Mouse (Mus musculus): ENCODE measurements around the gene Ptma. TPM values are rescaled to one million over a fixed set of nuclear protein-coding genes. Genes with fewer than 3 reads are reported as not detected.
A peak's percentile ranks its signal among the peaks of the same experiment; 100 is the strongest.
"Not testable (repeated sequence)": the region's sequence is repeated elsewhere in the genome, so short reads cannot be mapped to it uniquely, and the experiment has no call there.

Gene Ptma
- polyA plus RNA-seq, 2 experiments: 993 to 1,286 TPM

- Histone ChIP-seq H3K9ac (replicated peaks) (peak overlapping the region; percentile 28), H3K4me2 (ENCODE audit: low read depth) (peak overlapping the region; percentile 56)
- peak; percentile 48; the same call in 1 of the 2 replicates for ATAC-seq (ENCODE audit: insufficient read depth)
Measured at GRCm38 (mm10) chr1:86480735-86481447, 45.6 kb upstream of the Ptma start.

GRCm38 (mm10) chr1:86481468-86481867, 45.1 kb upstream of the Ptma start:
- Histone ChIP-seq H3K9ac (replicated peaks) (no peak overlapping the region; the same call in 1 of the 2 replicates), H3K27ac (peak overlapping the region; percentile 96), H3K27me3 (ENCODE audit: control insufficient read depth, insufficient read depth, low read length) (no peaks in the 10 kb centered on the region), H3K4me3 (ENCODE audit: insufficient read depth in 1 of 2, low read depth in 2 of 2, low read length in 2 of 2) (no peak overlapping the region), H3K4me2 (ENCODE audit: low read depth) (no peak overlapping the region), H3K9me3 (ENCODE audit: control insufficient read depth, low read length) (no peaks in the 10 kb centered on the region), H3K36me3 (replicated peaks; ENCODE audit: control insufficient read depth, insufficient read depth, low read depth) (no peaks in the 10 kb centered on the region), H3K4me1 (replicated peaks; ENCODE audit: control insufficient read depth in 2 of 2, insufficient read depth in 2 of 2, low read length in 1 of 2) (peaks cover 39 to 50% of the 10 kb centered on the region in 2 experiments)
- ATAC-seq (ENCODE audit: insufficient read depth): 0 out of 2 replicates have a peak, but pooled peaks have one; percentile 20
- DNase-seq (ENCODE audit: low read depth in 3 of 3, low spot score in 3 of 3): no peak
- WGBS (ENCODE audit: insufficient replicate concordance): 63% methylated on average over 7 of the region's 7 CpGs
- no peak for TF ChIP-seq EP300 (IDR thresholded peaks at IDR 0.05; ENCODE audit: low read depth)
- TF ChIP-seq CTCF (IDR thresholded peaks at IDR 0.05; ENCODE audit: low read depth): no peak

More at GRCm38 (mm10) chr1:86480735-86481447, 45.6 kb upstream of the Ptma start:
- no peak for DNase-seq (ENCODE audit: low read depth in 3 of 3, low spot score in 3 of 3)
- 61% methylated on average over 8 of the region's 8 CpGs for whole genome bisulfite sequencing (ENCODE audit: insufficient replicate concordance)
- Histone ChIP-seq H3K4me3 (ENCODE audit: insufficient read depth in 1 of 2, low read depth in 2 of 2, low read length in 2 of 2) (no peak overlapping the region), H3K9me3 (ENCODE audit: control insufficient read depth, low read length) (no peaks in the 10 kb centered on the region), H3K36me3 (replicated peaks; ENCODE audit: control insufficient read depth, insufficient read depth, low read depth) (no peaks in the 10 kb centered on the region), H3K4me1 (replicated peaks; ENCODE audit: control insufficient read depth in 2 of 2, insufficient read depth in 2 of 2, low read length in 1 of 2) (peaks cover 38 to 49% of the 10 kb centered on the region in 2 experiments), H3K27me3 (ENCODE audit: control insufficient read depth, insufficient read depth, low read length) (no peaks in the 10 kb centered on the region), H3K27ac (peak overlapping the region; percentile 96)
- TF ChIP-seq CTCF (IDR thresholded peaks at IDR 0.05; ENCODE audit: low read depth) (no peak), EP300 (IDR thresholded peaks at IDR 0.05; ENCODE audit: low read depth) (no peak)

- Histone ChIP-seq H3K4me2 (ENCODE audit: low read depth) (no peak overlapping the region), H3K36me3 (replicated peaks; ENCODE audit: control insufficient read depth, insufficient read depth, low read depth) (no peaks in the 10 kb centered on the region), H3K4me1 (replicated peaks; ENCODE audit: control insufficient read depth in 2 of 2, insufficient read depth in 2 of 2, low read length in 1 of 2) (peaks cover 42 to 50% of the 10 kb centered on the region in 2 experiments), H3K4me3 (ENCODE audit: insufficient read depth in 1 of 2, low read depth in 2 of 2, low read length in 2 of 2) (no peak overlapping the region), H3K9me3 (ENCODE audit: control insufficient read depth, low read length) (no peaks in the 10 kb centered on the region), H3K27me3 (ENCODE audit: control insufficient read depth, insufficient read depth, low read length) (no peaks in the 10 kb centered on the region), H3K27ac (no peak overlapping the region), H3K9ac (replicated peaks) (no peak overlapping the region)
- DNase-seq (ENCODE audit: low read depth in 3 of 3, low spot score in 3 of 3): no peak
- TF ChIP-seq EP300 (IDR thresholded peaks at IDR 0.05; ENCODE audit: low read depth) (no peak), CTCF (IDR thresholded peaks at IDR 0.05; ENCODE audit: low read depth) (no peak)
- ATAC-seq (ENCODE audit: insufficient read depth): no peak
- WGBS (ENCODE audit: insufficient replicate concordance): 80% methylated on average over 11 of the region's 11 CpGs
Measured at GRCm38 (mm10) chr1:86482288-86482687, 44.2 kb upstream of the Ptma start.

- Histone ChIP-seq H3K36me3 (replicated peaks; ENCODE audit: control insufficient read depth, insufficient read depth, low read depth) (no peaks in the 10 kb centered on the region), H3K9ac (replicated peaks) (no peak overlapping the region), H3K4me2 (ENCODE audit: low read depth) (no peak overlapping the region), H3K9me3 (ENCODE audit: control insufficient read depth, low read length) (no peaks in the 10 kb centered on the region), H3K4me1 (replicated peaks; ENCODE audit: control insufficient read depth in 2 of 2, insufficient read depth in 2 of 2, low read length in 1 of 2) (peaks cover 40 to 45% of the 10 kb centered on the region in 2 experiments), H3K27ac (no peak overlapping the region), H3K27me3 (ENCODE audit: control insufficient read depth, insufficient read depth, low read length) (no peaks in the 10 kb centered on the region), H3K4me3 (ENCODE audit: insufficient read depth in 1 of 2, low read depth in 2 of 2, low read length in 2 of 2) (no peak overlapping the region)
- DNase-seq (ENCODE audit: low read depth in 3 of 3, low spot score in 3 of 3): no peak
- ATAC-seq (ENCODE audit: insufficient read depth): no peak
- TF ChIP-seq CTCF (IDR thresholded peaks at IDR 0.05; ENCODE audit: low read depth): no peak
- TF ChIP-seq EP300 (IDR thresholded peaks at IDR 0.05; ENCODE audit: low read depth): no peak
- 59% methylated on average over 1 of the region's 1 CpGs for WGBS (ENCODE audit: insufficient replicate concordance)
Measured at GRCm38 (mm10) chr1:86482761-86483160, 43.8 kb upstream of the Ptma start.

GRCm38 (mm10) chr1:86485346-86485745, 41.2 kb upstream of the Ptma start:
- DNase-seq (ENCODE audit: low read depth in 3 of 3, low spot score in 3 of 3): no peak

GRCm38 (mm10) chr1:86485858-86486257, 40.7 kb upstream of the Ptma start:
- peaks cover 23 to 34% of the 10 kb centered on the region in 2 experiments for H3K4me1 ChIP-seq (replicated peaks; ENCODE audit: control insufficient read depth in 2 of 2, insufficient read depth in 2 of 2, low read length in 1 of 2)

More at GRCm38 (mm10) chr1:86485346-86485745, 41.2 kb upstream of the Ptma start:
- TF ChIP-seq CTCF (IDR thresholded peaks at IDR 0.05; ENCODE audit: low read depth): no peak
- no peak for TF ChIP-seq EP300 (IDR thresholded peaks at IDR 0.05; ENCODE audit: low read depth)
- Histone ChIP-seq H3K4me3 (ENCODE audit: insufficient read depth in 1 of 2, low read depth in 2 of 2, low read length in 2 of 2) (no peak overlapping the region), H3K4me1 (replicated peaks; ENCODE audit: control insufficient read depth in 2 of 2, insufficient read depth in 2 of 2, low read length in 1 of 2) (peaks cover 28 to 35% of the 10 kb centered on the region in 2 experiments), H3K4me2 (ENCODE audit: low read depth) (no peak overlapping the region), H3K9me3 (ENCODE audit: control insufficient read depth, low read length) (no peaks in the 10 kb centered on the region), H3K9ac (replicated peaks) (no peak overlapping the region), H3K27ac (no peak overlapping the region), H3K27me3 (ENCODE audit: control insufficient read depth, insufficient read depth, low read length) (no peaks in the 10 kb centered on the region), H3K36me3 (replicated peaks; ENCODE audit: control insufficient read depth, insufficient read depth, low read depth) (no peaks in the 10 kb centered on the region)
- no peak for ATAC-seq (ENCODE audit: insufficient read depth)
- WGBS (ENCODE audit: insufficient replicate concordance): 78% methylated on average over 1 of the region's 1 CpGs

More at GRCm38 (mm10) chr1:86485858-86486257, 40.7 kb upstream of the Ptma start:
- not testable (repeated sequence) for ATAC-seq (ENCODE audit: insufficient read depth); H3K27me3 ChIP-seq (ENCODE audit: control insufficient read depth, insufficient read depth, low read length); H3K9me3 ChIP-seq (ENCODE audit: control insufficient read depth, low read length); H3K36me3 ChIP-seq (replicated peaks; ENCODE audit: control insufficient read depth, insufficient read depth, low read depth); H3K4me3 ChIP-seq (ENCODE audit: insufficient read depth in 1 of 2, low read depth in 2 of 2, low read length in 2 of 2); H3K27ac ChIP-seq; DNase-seq (ENCODE audit: low read depth in 3 of 3, low spot score in 3 of 3); H3K4me2 ChIP-seq (ENCODE audit: low read depth); H3K9ac ChIP-seq (replicated peaks)
- WGBS (ENCODE audit: insufficient replicate concordance): 78% methylated on average over 6 of the region's 6 CpGs
